Mouse (Mus musculus) cortical plate, adult 2 months (tissue): ENCODE measurements around the gene Phf1.

ENCODE experiments used
- CTCF ChIP-seq: fragments of 200-500 bp; IDR thresholded peaks from 2 replicates; pipeline ENCODE4 v1.5.1; 2011; ENCODE audit warnings: mild to moderate bottlenecking, control low read depth, low read length; ENCODE audit not compliant: insufficient read depth; ENCODE audit errors: extremely low read depth
- POLR2A ChIP-seq: fragments of 200-500 bp; IDR thresholded peaks from 2 replicates; pipeline ENCODE4 v1.6.1; 2011; ENCODE audit warnings: mild to moderate bottlenecking, low read length, control low read depth; ENCODE audit not compliant: insufficient read depth; ENCODE audit errors: extremely low read depth

GRCm38 (mm10) chr17:26892635-26893375 is 40.0 kb upstream of the Phf1 start:
- no peak for TF ChIP-seq POLR2A
- TF ChIP-seq CTCF = no peak
